Mouse (Mus musculus) layer of hippocampus, postnatal 14 days (tissue): ENCODE measurements around the gene Npas3. TPM values are rescaled to one million over a fixed set of nuclear protein-coding genes. Genes with fewer than 3 reads are reported as not detected.

Source experiments
- DNase-seq, 2 experiments: peaks; one replicate each; pipeline ENCODE4 v3.0.0; 2021 to 2022; ENCODE audit warnings: low spot score in 2 of 2, mixed read lengths in 1 of 2
- total RNA-seq, 2 experiments: library from RNA; stranded (reverse); gene quantifications; 2 replicates each; pipeline ENCODE4 v1.2.3; 2021

Npas3 gene
- total RNA-seq, 2 experiments from 2014 or later, result 32.5 to 32.8 TPM

DNA sequence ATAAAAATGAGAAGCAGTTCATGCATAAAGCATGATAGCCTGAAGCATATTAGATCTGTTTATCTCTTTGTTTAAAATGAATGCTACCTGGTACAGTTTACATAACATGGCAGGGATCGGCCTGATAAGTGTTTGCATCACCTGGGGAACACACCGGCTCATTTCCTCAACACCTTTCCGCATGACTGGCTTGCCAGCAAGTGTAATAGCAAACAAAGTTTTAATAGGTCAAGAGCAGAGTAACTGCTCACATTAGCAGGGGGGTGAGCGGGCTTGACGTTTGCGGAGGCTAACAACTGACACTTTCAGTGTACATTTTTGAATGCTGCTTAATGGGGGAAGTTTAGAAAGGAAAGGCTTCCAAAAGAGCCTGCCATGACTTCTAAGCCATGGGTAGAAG lies 724.9 kb downstream of the Npas3 start:
- DNase-seq, result no peak

DNA sequence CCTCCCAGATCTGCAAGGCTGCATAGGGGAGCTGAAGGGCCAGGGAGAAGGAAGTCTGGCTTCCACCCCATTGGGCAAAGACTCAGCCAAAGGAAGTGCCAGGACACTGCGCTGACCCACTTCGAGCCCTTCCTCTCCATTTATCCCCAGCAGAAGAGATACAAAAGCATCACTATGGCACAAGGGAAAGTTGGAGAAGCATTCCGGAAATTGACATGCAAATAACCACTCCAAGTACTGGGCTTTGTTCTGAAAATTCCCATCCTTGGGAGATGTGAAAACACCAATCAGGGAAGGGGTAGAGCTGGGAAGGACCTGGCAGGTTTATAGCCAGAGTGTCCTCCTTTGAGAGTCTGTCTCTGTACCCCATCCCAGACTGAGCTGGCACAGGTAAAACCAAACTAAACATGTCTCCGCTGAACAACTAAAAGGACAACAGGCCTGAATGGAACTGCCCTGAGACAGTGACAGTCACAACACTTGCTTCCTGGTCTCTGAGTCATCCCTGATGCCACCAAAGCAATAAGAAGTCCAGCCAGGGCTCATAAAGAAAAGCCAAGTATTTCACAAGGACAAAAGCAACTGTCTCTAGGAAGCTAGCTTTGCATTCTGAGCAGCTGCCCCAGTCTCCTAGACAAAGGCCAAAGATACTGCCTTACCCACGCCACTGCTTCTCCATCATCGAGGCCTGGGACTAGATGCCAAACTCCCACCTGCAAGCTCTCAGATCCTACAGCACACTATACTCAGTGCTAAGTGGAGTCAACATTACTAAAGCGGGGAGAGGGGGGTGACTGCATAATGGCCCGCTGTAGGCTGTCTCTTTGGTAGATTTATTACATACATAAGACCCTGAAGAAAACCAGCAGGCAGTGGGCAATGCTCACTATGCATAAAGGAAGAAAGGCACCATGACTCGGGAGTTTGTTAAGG lies 733.4 kb downstream of the Npas3 start:
- peak; percentile 47 to 77 for DNase-seq

DNA sequence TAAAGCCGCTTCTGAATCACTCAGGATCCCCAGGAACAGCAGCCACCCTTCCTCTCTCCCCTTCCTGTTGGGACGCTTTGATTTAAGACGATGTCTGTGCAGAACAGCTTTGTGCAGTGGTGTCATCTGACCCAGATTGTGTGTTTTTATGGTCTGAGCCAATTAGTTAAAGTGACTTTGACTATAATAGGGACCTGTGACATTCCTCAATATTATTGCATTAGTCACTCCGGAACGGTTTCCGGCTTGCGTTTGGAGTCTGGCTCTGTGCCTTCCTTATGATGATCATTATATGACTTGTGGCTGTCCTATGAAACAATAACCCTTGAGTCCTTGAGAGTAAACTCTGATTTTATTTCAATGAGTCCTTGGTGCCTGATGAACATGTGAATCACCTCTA lies 735.5 kb downstream of the Npas3 start:
- DNase-seq, result no peak

DNA sequence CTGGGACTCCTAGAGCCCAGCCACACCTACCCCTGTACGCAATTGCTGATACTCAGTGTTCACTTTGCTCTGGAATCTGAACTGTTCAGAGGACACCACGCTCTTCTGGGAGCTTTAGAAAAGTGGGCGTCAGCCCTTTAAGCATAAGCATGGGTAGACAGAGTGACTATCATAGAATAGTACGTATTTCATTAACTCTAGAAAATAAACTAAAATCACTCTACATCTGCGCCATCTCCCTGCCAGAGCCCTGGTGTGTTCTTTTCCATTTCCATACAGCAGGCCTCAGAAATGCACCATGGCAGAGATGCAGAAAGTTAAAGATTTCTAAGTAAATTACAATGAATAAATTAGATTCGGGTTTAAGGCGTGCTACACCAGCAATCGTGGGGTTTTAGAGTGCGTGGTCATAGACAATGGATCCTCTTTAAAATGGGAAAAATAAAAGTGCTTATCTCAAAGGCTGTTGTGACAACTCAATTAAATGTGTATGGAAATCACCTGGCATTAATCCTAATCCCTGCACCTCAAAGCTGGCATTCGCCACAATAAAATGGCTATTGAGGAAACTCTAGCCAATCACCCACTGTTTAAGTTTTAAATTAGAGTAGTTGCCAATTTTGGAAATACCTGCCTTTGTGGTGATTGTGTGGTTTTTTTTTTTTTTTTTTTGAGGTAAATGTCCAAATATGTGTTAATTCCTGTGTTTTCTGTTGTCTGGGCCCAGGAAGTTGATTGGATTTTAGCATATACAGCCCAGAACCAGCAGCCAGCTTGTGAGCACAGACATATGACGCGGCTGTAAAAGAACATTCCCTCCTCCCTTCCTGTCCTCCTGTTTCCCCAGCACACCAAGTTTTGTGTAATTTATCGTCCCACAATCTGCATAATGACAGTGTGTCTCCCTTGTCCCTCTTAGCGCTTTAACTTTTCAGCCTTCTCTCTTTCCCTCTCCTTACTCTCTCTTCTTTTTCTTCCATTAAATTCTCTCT lies 737.7 kb downstream of the Npas3 start:
- DNase-seq, result no peak

DNA sequence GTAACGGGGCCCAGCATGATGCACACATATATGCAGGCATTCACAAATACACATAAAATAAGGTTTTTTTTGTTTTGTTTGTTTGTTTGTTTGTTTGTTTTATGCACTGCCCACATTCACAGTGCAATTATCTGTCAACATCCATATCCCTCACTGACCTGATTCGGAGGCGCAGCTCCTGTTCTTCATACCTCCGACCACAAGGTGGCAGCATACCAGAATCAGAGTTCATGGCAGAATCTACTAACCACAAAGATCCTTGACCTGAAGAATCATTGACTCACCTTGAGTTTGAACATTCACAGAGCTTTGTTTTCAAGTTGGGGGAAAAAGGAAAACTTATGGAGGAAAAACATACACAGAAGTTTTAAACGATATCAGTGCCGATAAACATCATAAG lies 743.9 kb downstream of the Npas3 start:
- no peak for DNase-seq

DNA sequence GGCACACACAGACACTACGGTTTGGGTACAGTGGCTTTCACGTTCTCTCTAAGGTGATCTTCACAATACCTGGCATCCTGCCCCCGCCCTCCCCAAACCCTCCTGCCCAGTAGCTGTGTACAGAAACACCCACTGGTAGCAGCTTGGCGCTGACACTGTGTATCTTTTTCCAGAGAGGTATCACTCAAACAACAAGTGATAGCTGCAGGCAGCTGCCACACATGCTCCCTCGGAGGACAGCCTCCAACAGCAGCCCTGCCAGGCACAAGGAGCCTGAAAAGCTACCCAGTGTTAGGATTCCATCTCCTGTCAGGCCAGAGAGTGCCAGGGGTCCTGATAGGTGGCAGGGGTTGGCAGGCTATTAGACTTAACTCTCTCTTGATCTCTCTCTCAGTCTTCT lies 747.2 kb downstream of the Npas3 start:
- no peak for DNase-seq

DNA sequence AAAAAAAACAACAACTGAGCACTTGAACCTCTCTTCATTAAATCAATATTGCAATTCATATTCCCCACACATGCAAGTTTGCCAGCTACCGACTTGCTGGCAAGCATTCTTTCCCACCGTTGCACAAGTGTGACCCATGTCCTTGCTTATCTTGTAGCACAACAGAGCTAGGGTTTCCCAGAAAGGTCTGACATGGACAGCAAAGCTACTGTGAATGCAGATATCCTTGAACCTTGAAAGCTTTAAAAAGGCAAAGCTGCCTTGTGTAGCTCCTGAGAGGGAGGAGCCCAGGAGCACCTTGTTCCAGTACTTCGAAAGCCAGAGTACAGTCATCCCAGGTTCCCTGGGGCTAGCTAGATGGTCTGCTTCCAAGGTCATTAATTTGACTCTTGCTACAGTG lies 748.7 kb downstream of the Npas3 start:
- no peak for DNase-seq

DNA sequence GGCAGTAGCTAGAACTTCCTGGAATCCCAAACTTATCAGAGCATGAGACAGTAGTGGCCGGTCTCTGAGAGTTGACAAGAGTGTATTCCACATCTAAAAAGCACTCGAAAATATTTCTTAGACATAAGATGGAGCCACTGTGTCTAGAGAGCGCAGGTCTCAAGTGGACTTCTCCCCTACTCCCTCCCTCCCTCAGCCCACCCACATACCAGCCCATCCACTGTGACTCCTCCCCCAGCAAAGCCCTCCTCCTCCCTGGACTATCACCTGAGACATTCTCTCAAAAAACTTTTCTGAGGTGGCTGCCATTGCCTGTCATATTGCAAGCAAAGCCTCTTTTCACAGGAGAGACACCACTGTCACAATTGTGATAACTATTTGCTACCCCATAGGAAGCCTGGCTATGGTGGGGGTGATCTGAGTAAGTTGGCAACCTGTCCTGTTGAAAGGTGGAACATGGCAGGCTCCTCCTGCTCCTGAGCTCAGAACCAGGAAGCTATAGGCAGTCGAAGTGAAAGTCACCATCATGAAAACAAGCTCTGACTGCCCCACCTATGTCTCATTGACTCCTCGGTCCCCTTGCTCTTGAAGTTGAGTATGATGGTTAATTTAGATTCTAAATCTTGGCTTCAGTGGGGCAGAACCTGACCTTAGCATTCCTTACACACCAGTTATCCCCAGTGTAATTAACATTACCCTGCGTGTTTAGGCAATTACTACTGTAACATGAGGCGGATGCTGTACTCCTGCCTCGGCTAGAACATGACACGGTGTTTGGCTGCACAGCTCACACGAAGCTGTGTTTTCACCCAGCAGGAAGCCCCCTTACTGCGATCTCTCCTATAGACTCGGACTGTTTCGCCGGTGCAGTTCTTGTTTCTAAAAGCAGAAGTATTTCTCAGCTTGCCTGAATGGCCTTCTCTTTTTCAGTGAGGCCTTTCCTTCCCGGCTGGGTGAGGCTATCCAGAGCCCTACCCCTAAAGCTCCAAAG lies 751.5 kb downstream of the Npas3 start:
- DNase-seq, result no peak

DNA sequence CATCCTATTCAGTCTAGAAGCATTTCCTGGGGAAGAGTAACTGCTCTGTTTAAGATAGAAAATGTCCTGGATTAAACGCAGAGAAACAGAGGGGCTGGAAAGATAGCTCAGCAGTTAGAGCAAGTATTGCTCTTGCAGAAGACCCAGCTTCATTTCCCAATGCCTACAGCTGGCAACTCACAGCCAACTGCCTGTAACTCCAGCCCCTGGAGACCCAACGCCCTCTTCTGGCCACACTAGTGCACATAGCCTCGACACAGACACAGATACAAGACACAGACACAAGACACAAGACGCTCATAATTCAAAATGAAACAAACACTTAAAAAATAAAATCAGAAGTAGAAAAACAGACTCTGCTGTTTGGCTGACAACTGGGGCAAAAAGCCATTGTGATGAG lies 754.0 kb downstream of the Npas3 start:
- no peak for DNase-seq

DNA sequence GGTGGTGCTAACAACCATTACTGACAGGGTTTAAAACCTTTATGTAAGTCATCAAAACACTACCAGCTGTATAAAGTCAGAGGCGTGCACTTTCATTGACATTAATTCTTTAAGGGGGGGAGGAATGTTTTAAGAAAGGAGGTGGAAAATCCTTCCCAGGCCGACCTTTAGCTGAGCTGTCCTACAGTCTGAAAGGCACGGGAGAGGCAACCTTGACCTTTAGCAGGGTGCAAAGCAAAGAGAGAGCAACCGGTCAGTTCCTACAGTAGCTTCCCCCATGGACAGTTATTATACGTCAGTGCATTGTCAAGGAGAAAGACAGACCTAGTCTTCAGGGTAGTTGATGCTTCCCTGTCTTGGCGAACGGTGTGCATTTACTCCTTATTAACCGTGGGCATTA lies 756.1 kb downstream of the Npas3 start:
- DNase-seq, result no peak

DNA sequence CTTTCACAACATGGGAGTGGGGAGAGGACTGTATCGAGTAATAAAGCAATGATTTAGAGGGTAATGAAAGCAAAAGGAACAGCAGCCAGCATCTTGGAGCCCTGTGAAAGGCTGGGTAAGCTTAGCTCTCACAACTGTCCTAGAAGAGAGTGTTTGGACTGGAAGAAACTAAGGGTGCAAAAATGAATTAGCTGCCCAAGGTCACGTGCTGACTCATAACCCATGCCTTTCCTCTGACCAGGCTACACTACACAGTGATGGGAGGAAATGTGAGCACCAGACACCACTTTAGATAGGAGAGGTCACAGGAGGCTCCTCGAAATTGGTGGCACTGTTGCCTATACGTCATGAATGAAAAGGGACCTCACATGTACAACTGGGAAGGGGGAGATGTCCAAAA lies 757.1 kb downstream of the Npas3 start:
- DNase-seq, result no peak

DNA sequence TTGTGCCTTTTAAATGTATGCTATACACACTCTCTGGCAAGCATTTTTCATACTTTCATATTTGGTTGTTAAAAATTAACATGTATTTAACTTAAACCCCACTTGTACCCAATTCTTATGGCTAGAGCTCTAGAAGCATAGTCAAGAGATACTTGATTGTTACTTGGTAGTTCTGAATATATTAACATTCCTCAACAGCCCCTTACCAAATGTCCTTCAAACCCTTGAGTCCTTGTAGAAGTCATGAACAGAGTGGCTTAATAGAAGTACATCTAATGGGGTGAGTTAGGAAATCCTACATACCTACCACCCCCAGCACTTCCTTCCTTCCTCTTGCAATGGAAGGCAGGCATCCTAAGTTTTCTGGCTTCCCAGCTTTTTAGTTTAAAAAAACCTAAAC lies 766.8 kb downstream of the Npas3 start:
- DNase-seq, result no peak

DNA sequence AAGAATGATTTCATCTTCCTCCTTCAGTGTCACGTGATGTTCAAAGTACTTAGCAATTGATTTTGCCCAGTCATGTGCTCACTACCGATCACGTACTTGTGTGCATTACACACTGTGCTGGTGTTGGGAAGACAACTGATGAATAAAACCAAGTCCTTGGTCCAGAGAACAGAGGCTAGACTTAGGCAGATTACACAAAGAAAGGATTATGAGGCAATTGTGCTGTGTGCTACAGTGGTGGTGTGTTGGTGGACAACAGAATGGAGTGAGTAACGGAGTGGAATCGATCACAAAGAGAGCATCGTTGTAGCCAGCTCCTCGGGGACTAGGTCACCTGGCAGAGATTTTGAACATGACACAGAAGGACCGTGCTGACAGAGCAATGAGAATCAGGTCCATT lies 769.5 kb downstream of the Npas3 start:
- DNase-seq, result no peak

DNA sequence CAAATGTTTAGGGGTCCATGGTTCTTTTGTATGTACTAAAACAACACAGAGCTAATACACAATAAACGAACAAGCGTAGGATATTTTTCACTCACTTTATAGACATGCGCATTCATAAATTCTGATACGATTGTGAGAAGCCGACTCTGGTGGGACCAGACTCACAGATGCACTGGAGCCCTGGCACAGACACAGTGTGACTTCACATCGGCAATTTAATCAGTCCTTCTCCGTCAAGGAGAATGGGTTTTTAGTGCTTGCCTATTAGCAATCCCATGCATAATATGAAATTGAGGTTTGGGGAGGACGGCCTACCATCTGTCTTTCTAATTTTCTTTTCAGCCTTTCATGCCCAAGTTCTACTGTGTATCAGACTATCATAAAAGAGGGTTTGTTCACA lies 771.5 kb downstream of the Npas3 start:
- no peak for DNase-seq

DNA sequence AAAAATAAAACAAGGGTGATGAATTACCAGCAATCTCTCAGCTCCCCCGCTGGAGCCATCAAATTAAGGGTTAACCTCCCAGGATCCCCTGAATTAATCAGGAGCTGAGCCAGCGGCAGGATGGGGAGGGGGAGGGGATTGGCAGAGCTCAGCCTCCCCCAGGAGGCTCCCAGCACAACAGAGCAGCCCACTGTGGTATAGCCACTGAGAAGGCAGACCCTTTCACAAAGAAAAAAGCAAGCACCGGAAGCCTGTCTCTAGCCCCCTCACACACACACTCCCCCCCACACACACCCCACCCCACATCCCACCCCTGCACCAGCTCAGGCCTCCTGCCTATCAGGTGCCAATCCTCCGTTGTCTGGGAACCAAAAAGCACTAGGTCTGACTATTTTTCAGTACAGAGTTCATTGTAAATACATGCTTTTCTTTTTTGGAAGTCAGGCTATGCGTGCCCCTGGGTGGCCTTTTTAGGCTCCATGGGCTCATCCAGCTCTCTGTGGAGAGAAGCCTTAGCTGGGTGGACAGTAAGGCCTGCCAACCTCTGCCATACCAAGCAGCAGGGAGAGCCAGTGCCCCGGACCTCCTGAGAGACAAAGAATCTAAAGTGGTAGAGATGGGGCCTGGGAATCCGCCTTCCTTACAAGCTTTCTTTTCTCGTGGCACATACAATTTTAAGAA lies 786.3 kb downstream of the Npas3 start:
- peak; percentile 45 to 56 for DNase-seq

DNA sequence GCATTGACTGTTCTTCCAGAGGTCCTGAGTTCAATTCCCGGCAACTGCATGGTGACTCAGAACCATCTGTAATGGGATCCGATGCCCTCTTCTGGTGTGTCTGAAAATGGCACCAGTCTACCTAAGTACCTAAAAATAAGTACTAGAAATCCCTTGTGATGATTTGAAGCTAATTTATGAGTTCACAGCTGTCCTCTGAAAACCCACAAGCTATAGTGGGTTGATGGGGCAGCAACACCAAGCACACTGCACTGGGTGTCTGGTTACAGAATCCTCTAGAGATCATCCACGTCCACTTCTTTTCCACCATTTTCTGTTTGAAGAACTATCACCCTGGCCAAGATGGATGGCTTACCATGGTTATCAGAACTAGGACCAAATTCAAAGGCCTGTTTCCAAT lies 789.1 kb downstream of the Npas3 start:
- DNase-seq, result no peak

DNA sequence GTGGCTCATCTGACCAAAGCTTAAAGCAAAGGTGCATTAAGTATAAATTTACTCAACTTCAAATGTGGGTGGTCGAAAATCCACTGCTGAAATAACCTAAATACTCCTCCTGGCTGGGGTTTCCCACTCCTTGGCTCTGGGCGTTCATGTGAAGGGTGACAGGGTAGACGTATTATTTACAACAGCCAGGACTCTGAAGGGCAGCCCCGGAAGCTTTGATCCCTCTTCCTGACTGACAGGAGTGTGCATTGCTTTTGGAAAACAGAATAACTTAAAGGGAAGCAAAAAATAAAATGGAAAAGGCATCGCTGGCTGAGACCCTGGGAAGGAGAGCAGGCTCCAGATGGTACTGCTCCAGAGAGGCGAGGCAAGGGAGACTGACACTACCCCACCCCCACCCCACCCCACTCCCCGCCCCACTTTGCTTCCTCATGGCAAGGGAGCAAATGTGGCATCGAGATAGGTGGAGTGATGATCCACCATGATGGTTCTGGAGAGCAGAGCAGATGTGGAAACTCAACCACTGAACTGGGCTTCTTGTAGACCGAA lies 794.6 kb downstream of the Npas3 start:
- no peak for DNase-seq

DNA sequence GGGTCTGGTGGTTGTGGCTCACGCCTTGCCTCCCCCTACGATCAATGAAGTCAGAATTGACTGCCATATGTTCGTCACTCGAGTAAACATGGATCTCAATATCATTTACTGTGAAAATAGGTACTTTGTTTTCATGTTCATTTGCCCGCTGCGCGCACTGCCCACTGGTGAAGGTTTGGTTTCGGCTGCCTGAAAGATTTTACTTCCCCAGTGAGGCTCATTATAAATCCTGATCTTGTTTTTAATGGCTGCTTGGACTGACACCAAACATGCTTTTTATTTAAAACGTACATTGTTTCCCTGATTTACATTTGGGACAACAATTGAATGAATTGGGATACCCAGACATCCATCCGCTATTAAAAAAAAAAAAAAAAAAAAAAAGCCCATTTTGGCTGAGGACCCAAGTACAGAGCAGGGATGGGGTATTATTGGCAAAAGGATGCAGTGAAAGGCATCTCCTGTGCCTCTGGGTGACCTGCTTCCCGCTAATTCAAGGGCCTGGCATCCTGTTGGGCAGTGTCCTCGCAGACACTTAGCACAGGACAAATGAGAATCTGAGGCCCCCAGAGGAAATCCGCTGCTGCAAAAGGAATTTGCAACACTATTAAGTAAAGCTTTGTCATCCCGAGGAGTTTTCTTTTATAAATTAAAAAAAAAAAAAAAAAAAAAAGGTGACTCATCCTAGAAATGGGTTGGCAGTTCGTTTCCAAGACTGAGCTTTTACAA lies 796.3 kb downstream of the Npas3 start:
- no peak for DNase-seq

DNA sequence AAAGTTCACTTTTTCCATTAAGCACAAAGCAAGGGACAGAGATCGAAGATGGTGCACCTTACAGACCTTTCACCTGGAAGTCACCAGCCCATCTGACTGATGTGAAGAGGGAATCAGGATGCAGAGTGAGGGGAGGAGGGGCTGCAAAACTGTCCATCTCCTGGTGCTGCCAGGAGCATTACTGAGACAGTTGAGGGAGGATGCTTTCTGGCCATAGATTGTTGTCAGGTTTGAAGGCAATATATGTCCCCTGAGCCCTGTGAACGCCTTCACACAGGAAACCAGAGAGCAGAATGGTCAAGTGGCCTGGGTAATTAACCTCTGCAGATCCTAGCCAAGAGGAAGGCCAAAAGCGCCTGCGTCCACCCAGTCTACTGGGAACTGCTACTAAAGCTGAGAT lies 796.9 kb downstream of the Npas3 start:
- no peak for DNase-seq
